Mouse (Mus musculus) neural tube, embryonic 10.5 days (tissue): Measurements from ENCODE around the gene Brca2.

Source experiments
- DNase-seq: peaks from one replicate; pipeline ENCODE4 v3.0.0-alpha.2; 2017; ENCODE audit warnings: low spot score; ENCODE audit errors: extremely low spot score

Gene Brca2

DNA sequence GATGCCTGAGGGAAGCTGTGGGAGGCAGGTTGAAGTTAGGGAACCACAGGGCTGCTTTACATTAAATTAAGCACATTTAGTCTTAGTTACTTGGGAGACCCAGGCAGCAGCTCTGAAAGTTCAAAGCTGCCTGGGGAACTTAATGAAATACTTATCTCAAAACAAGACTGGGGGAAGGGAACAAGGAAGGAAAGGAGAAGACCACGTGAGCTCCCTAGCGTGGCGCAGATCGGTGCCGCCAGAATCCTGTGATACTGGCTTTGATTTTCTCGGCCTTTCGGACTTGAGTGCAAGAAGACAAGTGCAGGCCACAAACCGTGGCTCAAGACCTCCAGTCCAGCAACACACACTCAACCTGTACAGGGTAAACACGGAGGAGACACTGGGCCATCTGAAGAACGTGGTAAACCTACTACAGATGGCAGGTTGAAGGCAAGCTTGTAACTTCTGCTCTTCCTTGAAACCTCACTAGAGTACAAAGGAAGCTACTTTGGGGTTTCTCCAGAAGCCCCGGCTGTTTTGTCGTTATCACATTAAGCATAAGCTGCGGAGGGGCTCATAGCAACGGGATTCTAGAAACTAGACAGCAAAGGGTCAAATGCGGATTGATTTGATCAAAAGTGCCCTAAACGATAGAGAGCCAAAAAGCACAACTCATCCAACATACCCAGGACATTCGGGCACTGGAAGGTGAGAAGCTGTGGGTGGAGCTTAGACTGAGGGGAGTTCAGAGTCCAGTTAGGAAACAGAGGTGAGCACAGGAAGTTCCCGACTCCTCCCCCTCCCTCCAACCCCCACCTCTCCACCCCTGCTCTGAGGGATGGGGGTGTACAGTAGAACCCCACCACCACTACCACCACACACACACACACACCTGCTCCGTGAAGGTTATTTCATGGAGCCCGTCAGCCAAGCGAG, 76.0 kb downstream of the Brca2 start:
- DNase-seq: no peak

- no peak for DNase-seq
These were observed 77.2 kb downstream of the Brca2 start for GRCm38 (mm10) chr5:150599301-150600294.

DNA sequence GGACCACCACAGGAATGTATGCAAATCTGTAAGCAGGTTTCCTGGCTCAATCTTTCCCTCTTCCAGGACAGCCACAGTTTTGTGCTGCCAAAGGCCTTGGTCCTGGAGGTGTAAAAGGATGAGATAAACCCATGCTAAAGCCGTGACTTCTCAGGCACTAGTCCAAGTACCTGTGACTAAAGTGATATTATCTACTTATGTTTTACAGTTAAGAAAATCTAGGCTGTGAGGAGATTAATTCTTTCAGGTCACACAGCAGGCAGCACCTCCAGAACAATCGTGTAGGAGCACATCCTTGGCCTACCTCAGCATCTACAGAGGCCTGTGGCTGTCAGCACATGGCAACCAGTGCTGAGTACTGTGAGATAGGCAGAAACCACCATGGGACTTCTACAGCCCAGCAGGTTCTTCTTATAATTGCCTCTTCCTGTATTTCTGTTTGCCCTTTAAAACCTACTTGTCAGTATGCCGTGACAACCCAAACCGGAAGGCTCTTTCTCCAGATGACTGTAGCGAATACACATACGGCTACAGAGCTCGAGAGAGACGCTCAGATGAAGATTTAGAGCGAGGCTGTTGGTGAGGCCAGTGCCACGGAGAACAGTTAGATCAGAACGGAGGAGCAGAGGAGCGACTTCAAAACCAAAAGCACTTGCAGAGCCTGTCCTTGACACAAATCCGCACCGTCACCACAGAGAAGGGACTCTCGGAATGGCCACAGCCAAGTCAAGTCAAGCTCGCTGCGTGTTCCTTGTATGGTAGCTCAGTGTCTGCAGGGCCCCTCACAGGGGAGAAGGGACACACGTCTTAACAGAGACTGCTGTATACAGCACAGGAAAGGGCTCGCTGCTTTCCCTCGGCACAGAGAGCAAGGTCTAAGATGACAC, 78.4 kb downstream of the Brca2 start:
- no peak for DNase-seq

GRCm38 (mm10) chr5:150601441-150602230, 79.2 kb downstream of the Brca2 start:
- no peak for DNase-seq

- DNase-seq: no peak
These were observed 83.7 kb downstream of the Brca2 start for GRCm38 (mm10) chr5:150606131-150606530.

- no peak for DNase-seq
These were observed 85.2 kb downstream of the Brca2 start for GRCm38 (mm10) chr5:150607631-150608030.

DNA sequence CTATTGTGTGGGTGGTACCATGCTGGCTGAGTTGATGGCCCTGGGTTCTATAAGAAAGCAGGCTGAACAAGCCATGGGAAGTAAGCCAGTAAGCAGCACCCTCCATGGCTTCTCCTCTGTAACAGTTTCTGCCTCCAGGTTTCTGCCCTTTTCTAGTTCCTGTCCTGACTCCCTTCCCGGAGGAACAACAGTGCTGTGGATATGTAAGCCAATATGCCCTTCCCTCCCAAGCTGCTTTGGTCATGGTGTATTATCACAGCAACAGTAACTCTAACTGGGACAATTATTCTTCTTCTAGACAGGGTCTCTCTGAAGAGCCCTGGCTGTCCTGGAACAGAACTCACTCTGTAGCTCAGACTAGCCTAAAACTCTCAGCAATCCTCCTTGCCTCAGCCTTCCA, 88.7 kb downstream of the Brca2 start:
- no peak for DNase-seq

- DNase-seq: no peak
These were observed 89.3 kb downstream of the Brca2 start for GRCm38 (mm10) chr5:150611697-150612096.

- DNase-seq: no peak
These were observed 91.6 kb downstream of the Brca2 start for GRCm38 (mm10) chr5:150614054-150614453.

DNA sequence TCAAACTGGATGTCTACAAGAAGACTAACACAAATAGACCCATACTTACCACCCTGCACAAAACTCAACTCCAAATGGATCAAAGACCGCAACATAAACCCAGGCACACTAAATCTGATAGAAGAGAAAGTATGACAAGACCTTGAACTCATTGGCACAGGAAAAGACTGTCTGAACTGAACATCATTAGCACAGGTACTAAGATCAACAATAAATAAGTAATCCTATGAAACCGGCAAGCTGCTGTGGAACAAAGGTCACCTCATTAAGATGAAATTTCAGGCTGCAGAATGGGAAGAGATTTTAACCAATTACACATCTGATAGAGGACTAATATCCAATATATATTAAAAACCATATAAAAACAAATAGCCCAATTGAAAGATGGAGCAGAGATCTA, 93.8 kb downstream of the Brca2 start:
- DNase-seq: no peak

DNA sequence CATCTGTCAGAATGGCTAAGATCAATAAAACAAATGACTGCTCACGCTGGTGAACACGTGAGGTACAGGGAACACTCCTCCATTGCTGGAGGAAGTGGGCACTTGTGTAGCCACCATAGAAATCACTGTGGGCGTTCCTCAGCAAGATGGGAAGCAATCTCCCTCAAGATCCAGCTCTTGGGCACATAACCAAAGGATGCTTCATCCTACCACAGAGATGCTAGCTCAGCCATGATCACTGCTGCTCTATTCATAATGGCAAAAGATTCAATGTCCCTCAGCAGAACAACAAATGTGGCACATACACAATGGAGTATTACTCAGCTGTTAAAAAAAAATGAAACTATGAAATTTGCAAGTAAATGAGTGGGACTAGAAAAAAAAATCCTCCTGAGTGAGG, 94.3 kb downstream of the Brca2 start:
- no peak for DNase-seq

DNA sequence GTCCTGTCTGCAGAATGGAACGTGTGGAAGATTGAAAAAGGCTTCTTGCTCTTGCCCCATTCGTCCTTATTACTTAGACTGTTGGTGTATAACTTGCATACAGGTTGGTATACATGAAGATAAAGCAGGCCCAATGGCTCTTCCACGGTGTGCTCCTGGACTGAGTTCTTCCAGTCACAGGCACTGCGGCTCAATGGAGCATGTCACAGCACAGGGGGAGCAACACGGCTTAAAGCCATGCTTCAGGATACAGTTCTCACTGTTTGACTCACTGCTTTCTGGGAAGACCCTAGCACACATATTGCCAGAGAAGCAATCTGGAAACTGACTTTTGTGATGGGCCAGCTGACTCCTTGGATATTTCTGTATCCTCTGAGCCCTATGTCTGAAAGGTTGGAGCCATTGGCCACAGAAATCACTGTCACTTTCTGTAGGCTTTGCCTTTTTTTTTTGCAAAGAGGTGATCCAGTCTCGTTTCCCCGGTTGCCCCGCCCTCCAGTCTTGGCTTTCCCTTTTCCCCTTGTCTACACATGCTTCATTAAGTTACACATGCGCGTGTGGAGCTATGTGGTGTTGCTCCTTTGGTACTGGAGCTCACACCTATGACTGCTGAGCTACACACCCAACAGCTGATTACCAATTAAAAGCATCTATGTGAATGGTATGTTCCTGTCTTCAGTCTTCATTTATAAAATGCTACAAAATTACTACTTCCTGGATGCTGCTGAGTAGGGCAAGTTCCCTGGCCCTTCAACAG, 96.3 kb downstream of the Brca2 start:
- DNase-seq: no peak
